Mouse (Mus musculus) central nervous system, embryonic 18 days (tissue): ENCODE data around the gene P2ry12. TPM values are rescaled to one million over a fixed set of nuclear protein-coding genes. Genes with fewer than 3 reads are reported as not detected.

ENCODE experiments used
- polyA plus RNA-seq: library from polyadenylated mRNA; depleted of rRNA; stranded (reverse); fragments of >200 nt; gene quantifications from 2 replicates; pipeline ENCODE4 v1.2.3, GENCODE M21; 2012; rRNA removed

P2ry12 gene
- polyA plus RNA-seq: 5.5 and 5.7 TPM in 2 replicates

GRCm38 (mm10) chr3:59262704-59263103 lies at the start of gene P2ry12:
Gene P2ry12, minus strand, starts transcription at chr3:59262871.

DNA sequence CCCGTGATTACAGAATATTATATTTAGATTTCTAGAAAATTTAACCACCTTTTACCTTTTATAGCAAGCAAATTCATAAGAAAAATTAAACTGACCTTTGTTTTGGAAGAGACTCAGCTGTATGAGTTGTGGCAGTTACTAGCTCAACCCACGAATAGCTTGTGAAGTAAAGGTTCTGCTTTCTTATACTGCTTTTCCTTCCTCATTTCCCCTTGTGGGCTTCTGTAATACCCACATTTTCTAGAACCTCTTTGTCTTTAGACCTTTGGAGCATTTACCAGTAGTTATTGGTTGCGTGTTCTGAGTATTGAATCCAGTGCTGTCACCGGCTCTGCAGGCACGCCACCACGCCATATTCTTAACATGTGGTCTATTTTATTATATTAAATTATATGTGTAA lies 51.9 kb downstream of the P2ry12 start, which contains the start of gene P2ry13:
TSS of gene P2ry13 (minus strand) at position 156 of the 400 bp plus-strand sequence.

GRCm38 (mm10) chr3:59194938-59195337 lies 67.7 kb downstream of the P2ry12 start, which contains the start of gene Gpr87:
Gene Gpr87, minus strand, starts transcription at chr3:59195104.

Other genes starting within 250 kb of the P2ry12 start
- 0.03 TPM in 1 of 2 replicates, not detected in the other for gene Gpr171, start 161.1 kb downstream of the P2ry12 start, polyA plus RNA-seq
- 1.9 TPM in 2 replicates for gene P2ry14, start 109.3 kb downstream of the P2ry12 start, polyA plus RNA-seq
- gene Gpr87, start 67.8 kb downstream of the P2ry12 start, polyA plus RNA-seq: not detected in 2 replicates
- gene P2ry13, start 52.0 kb downstream of the P2ry12 start, polyA plus RNA-seq: 1.4 and 1.9 TPM in 2 replicates
- gene Igsf10, start 81.5 kb upstream of the P2ry12 start, polyA plus RNA-seq: 2.7 and 3.7 TPM in 2 replicates